Mouse (Mus musculus): ENCODE results near the gene Tkt. TPM values are rescaled to one million over a fixed set of nuclear protein-coding genes. Genes with fewer than 3 reads are reported as not detected.

Tkt gene
- polyA plus RNA-seq (2012) = 1,125 and 1,247 TPM in 2 replicates

DNA sequence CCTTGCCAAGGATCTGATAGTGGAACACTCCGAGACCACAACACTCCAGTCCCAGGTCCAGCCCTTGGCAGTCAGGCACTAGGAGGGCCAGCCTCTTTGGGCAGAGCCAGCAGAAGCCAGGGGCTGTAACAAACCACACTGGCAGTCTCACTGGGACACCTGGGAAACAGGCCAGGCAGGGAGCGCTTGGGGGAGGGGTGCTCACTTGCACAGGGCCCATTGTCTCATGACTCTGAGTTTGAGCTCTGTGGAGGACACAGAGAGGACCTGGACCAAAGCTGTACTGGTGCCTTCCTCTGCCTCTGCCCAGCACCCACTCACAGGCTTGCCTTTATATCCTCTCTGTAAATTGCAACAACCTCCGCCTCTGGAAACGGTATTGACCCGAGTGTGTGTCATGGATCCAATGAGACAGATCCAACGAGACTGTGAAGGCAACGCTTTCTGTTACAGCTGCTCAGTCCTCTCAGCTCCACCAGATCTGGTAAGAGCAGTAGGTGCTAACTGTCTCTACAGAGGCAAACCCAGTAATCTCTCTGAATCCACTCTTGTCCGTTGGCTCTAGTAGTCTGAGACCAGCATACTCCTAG lies at the start of gene Tkt:
Gene Tkt, plus strand, starts transcription at position 229 of the 590 bp plus-strand sequence.

Other genes starting within 250 kb of the Tkt start
- gene Dcp1a, start 68.8 kb upstream of the Tkt start, polyA plus RNA-seq (2012) = 33.2 and 39.0 TPM in 2 replicates
- gene Cacna1d, start 56.9 kb upstream of the Tkt start, polyA plus RNA-seq (2012) = 0.20 and 0.22 TPM in 2 replicates
- gene Prkcd, start 77.9 kb downstream of the Tkt start, polyA plus RNA-seq (2012) = 83.9 and 100 TPM in 2 replicates
- gene Rft1, start 106.0 kb downstream of the Tkt start, polyA plus RNA-seq (2012) = 4.5 and 5.6 TPM in 2 replicates
- gene Sfmbt1, start 166.5 kb downstream of the Tkt start, polyA plus RNA-seq (2012) = 2.3 and 2.8 TPM in 2 replicates

Measured in megakaryocyte-erythroid progenitor cell, adult 5 weeks (primary cell).